Mouse (Mus musculus) bone marrow, adult 2 months (tissue): Measurements from ENCODE around the gene Olfr487. TPM values are rescaled to one million over a fixed set of nuclear protein-coding genes. Genes with fewer than 3 reads are reported as not detected.
"Not testable (repeated sequence)": the region's sequence is repeated elsewhere in the genome, so short reads cannot be mapped to it uniquely, and the experiment has no call there.

ENCODE experiments used
- H3K27ac ChIP-seq: fragments of 200-500 bp; 2 replicates; pipeline ENCODE4 v1.5.1; 2012; ENCODE audit warnings: low read depth, mild to moderate bottlenecking, control low read depth, inconsistent platforms, low read length; ENCODE audit not compliant: control insufficient read depth, poor library complexity, insufficient read depth
- H3K4me1 ChIP-seq: fragments of 200-500 bp; 2 replicates; pipeline ENCODE4 v1.6.1; 2011; ENCODE audit warnings: low read length; ENCODE audit not compliant: control insufficient read depth, insufficient read depth
- H3K4me3 ChIP-seq: fragments of 200-500 bp; replicated peaks from 2 replicates; pipeline ENCODE3; 2011; ENCODE audit warnings: mild to moderate bottlenecking, low read depth, low read length, control low read depth; ENCODE audit not compliant: control insufficient read depth
- CTCF ChIP-seq: fragments of 200-500 bp; IDR thresholded peaks from 2 replicates; pipeline ENCODE4 v1.5.1; 2011; ENCODE audit warnings: low read length, control low read depth; ENCODE audit not compliant: control insufficient read depth, insufficient read depth
- POLR2A ChIP-seq: fragments of 200-500 bp; IDR thresholded peaks from 2 replicates; pipeline ENCODE4 v1.6.1; 2011; ENCODE audit warnings: low read depth, mild to moderate bottlenecking, control low read depth, low read length, borderline replicate concordance; ENCODE audit not compliant: control insufficient read depth
- WGBS: fragments of 180-500 bp; shearing (Covaris S2); methylation state at CpG from one replicate; pipeline ENCODE4 v1.1.7; 2018; 5-methylcytosine and 5-hydroxymethylcytosine counted together
- polyA plus RNA-seq: library from polyadenylated mRNA; stranded (reverse); fragments of >200 nt; gene quantifications from 2 replicates; pipeline ENCODE4 v1.2.4, GENCODE M21; 2011; ENCODE audit warnings: low replicate concordance; ENCODE audit not compliant: missing spikeins, insufficient read depth, insufficient read length

Olfr487 gene
- not detected in 2 replicates for polyA plus RNA-seq

DNA sequence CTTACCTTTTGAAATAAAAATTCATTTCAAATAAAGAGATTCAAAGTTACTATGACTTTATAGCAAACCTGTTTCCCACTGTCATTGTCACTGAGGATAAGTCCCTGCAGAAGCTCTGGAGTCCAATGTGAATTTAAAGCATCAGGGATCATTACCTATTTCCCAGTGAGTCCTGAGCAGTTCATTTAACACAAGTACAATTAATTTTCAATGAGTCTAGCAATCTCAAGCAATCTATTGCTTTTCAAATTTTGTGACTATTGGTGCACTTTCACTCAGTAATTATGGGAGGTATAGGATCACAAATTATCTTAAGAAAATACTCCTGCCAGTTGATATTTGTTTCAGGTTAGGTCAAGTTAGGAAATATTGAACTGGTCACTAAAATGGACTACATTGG lies at the start of gene Olfr487:
Gene Olfr487 (minus strand): TSS at position 101 of the 400 bp plus-strand sequence.
- H3K4me3 ChIP-seq, H3K27ac ChIP-seq, H3K4me1 ChIP-seq: not testable (repeated sequence)

DNA sequence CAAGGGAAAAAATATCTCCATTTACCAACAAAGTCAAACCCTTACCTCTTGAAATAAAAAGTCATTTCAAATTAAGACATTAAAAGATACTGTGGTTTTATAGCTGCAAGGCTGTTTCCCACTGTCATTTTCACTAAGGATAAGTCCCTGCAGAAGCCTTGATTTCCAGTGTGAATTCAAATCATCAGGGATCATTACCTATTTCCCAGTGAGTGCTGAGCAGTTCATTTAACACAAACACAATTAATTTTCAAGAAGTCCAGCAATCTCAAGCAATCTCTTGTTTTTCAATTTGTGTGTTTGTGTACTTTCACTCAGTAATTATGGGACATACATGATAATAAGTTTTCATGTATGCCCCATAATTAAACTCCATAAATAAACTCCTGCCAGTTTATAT lies 43.8 kb upstream of the Olfr487 start, which contains the start of gene Olfr488:
Gene Olfr488 (minus strand): TSS at position 101 of the 400 bp plus-strand sequence.
- TF ChIP-seq CTCF (no peak), POLR2A (no peak)
- H3K27ac ChIP-seq, result no peak within 1 kb of the TSS
- no peak within 1 kb of the TSS for H3K4me3 ChIP-seq
- no peaks in the 10 kb centered on the region for H3K4me1 ChIP-seq

DNA sequence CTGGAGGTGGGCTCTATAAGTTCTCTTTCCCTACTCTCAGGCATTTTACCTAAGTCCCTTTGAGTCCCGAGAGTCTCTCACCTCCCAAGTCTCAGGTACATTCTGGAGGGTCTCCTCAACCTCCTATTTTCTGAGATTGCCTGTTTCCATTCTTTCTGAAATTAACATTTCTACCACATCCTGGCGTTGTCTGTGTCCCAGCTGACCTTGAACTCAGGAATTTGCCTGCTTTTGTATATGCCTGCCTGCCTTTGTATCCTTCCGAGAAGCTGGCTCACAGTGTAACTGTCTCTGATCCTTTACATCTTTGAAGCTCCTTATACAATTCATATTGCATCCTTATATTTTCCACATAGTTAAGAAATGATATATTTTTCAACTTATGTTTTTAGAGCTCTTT lies 19.1 kb upstream of the Olfr487 start:
- no peaks in the 10 kb centered on the region for H3K4me1 ChIP-seq
- no peak overlapping the region for H3K4me3 ChIP-seq
- TF ChIP-seq CTCF (no peak), POLR2A (no peak)
- WGBS, result 59% methylated on average over 3 of the region's 3 CpGs
- no peak overlapping the region for H3K27ac ChIP-seq

DNA sequence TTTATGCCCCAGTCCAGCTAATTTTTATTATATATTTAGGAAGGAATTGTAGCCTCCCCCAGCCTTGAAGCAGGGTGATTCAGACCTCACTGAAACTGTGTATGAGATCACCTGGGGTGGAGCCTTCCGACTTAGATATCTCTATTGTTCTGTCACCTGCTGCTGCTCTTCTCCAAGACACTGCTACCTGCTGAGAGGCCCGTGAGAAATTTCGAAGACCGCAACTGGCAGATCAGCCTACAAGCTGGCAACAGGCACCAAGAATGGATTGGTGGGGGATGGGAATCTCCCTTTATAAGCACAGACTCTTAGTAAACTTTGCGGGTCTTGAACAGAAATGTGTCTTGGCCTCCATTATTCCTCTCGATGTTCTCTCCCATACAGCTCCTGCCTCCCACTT lies 17.5 kb downstream of the Olfr487 start:
- TF ChIP-seq CTCF (no peak), POLR2A (no peak)
- H3K4me1 ChIP-seq, result no peaks in the 10 kb centered on the region
- 67% methylated on average over 6 of the region's 6 CpGs for WGBS
- no peak overlapping the region for H3K27ac ChIP-seq
- H3K4me3 ChIP-seq, result no peak overlapping the region

DNA sequence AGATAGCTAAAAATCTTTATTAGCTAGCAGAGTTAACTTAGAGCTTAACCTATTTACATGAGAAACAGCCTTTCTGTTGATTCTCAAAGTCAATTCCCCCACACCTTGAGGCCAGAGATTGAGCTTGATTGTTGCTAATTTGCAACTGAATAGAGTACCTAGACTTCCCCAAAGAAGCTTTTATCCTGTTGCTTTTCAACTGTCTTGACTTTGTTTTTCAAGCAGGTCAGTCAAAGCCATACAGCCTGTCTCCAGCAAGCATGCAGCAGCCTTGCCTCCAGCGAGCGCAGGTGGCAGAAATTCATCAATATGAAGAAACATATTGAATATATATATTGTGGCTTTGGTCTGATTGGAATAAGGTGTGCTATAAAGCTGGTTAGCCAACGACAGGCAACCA lies 18.1 kb downstream of the Olfr487 start:
- not testable (repeated sequence) for H3K4me1 ChIP-seq, H3K27ac ChIP-seq, H3K4me3 ChIP-seq
- 59% methylated on average over 3 of the region's 3 CpGs for WGBS

DNA sequence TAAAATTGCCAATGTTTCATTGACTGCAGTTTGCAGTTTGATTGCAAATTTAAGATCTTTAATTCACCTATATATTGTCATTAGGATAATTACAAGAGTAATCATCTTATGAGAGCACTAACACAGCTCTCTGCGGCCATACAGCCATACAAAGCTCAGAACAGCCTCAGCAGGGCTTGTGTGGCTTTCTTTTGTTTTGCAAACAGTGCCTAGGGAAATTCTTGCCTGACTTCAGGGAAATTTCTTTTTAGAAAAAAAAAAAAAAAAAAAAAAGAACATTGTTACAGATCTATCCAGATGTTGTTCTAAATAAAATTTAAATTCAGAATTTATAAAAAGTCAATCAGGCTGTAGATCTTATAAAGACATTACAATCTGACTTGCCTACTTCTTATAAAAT lies 21.7 kb downstream of the Olfr487 start:
- 38% methylated on average over 1 of the region's 1 CpGs for WGBS
- not testable (repeated sequence) for H3K4me1 ChIP-seq, H3K4me3 ChIP-seq, H3K27ac ChIP-seq

DNA sequence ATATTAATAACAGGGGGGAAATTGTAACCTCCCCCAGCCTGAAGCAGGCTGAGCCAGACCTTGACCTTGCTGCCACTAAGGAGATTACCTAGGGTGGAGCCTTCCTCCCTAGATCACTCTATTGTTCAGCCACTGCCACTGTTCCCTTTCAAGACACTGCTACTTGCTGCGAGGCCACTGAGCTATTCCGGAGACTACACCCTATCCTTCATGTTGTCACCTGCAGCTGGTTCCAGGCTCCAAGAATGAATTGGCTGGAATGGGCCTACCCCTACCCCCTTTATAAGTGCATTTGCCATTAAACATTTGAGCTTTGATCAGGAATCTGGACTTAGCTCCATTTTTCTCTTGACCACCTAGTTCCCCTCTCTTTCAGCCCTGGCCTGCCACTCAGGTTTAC lies 23.2 kb downstream of the Olfr487 start:
- H3K4me3 ChIP-seq, H3K4me1 ChIP-seq, H3K27ac ChIP-seq: not testable (repeated sequence)
- WGBS, result 81% methylated on average over 2 of the region's 2 CpGs

DNA sequence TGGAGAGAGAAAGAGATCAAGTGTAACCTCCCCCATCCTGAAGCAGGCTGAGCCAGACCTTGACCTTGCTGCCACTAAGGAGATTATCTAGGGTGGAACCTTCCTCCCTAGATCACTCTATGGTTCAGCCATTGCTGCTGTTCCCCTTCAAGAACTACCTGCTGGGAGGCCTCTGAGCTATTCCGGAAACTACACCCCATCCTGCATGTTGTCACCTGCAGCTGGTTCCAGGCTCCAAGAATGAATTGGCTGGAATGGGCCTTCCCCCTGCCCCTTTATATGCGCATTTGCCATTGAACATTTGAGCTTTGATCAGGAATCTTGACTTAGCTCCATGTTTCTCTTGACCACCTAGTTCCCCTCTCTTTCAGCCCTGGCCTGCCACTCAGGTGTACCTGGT lies 29.2 kb downstream of the Olfr487 start:
- WGBS, result 83% methylated on average over 2 of the region's 2 CpGs

DNA sequence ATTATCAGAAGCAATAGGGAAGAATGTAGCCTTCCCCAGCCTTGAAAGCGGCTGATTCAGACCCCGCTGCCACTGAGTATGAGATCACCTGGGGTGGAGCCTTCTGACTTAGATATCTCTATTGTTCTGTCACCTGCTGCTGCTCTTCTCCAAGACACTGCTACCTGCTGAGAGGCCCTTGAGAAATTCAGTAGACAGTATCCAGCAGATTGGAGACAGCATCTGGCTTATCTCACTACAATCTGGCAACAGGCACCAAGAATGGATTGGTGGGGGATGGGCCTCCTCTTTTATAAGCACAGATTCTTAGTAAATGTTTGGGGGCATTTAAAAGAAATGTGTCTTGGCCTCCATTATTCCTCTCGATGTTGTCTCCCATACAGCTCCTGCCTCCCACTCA lies 30.0 kb downstream of the Olfr487 start:
- not testable (repeated sequence) for H3K4me3 ChIP-seq, H3K27ac ChIP-seq, H3K4me1 ChIP-seq
- 74% methylated on average over 3 of the region's 3 CpGs for WGBS

More for the DNA sequence above, 29.2 kb downstream of the Olfr487 start:
- H3K27ac ChIP-seq, H3K4me3 ChIP-seq, H3K4me1 ChIP-seq: not testable (repeated sequence)

DNA sequence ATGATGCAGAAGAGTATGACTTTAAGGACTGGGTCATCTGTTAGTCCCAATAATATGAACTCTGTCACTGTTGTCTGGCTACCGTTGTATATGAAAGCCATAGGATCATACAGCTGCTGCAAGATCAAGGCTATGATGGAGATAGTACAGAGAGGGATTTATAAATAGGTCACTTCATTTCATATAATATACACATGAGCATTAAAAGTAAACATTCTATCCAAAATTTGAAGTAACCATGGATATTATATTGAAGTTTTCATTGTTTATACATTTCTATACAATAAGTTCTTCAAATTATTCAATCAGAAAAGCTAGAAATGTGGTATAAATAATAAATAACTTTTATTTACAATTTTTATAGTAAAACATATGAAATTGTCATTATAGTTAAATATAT lies 41.8 kb downstream of the Olfr487 start, which contains the start of gene Olfr486:
Gene Olfr486 (minus strand): TSS at position 101 of the 400 bp plus-strand sequence.
- not testable (repeated sequence) for H3K4me1 ChIP-seq, H3K27ac ChIP-seq, H3K4me3 ChIP-seq
- 88% methylated on average over 1 of the region's 1 CpGs for WGBS
